In genomic region chr14:33883046-33883445, GRCm38 (mm10) we compare ENCODE assay signal across 20 mouse cellular contexts. TPM values are rescaled to one million over a fixed set of nuclear protein-coding genes. Genes with fewer than 3 reads are reported as not detected.
DNase-seq lines count a peak whose midpoint lies in the region; ATAC-seq and TF ChIP-seq lines count a peak whose summit lies in the region.
"Had no signal": no experiment of that assay in that cellular context is flagged by ENCODE, and none has a peak within 500 bp of the region (broad histone marks: within the 10 kb centered on the region; RNA-seq: fewer than 3 reads in every experiment).

No protein-coding gene starts in this region.

- intact Hi-C loops in left cerebral cortex, postnatal 4 days (cut with DNase I) = no loop called here

- TF ChIP-seq CTCF in cerebellum, adult 2 months (IDR thresholded peaks at IDR 0.05; ENCODE audit: borderline replicate concordance, insufficient read depth, low read depth, low read length) = no peak
- TF ChIP-seq CTCF in intestine, postnatal 0 days (IDR thresholded peaks at IDR 0.05; ENCODE audit: low read depth) = no peak

- 56% methylated on average over 4 of the region's 4 CpGs for WGBS in cerebellum, adult 2 months
- 89% methylated on average over 4 of the region's 4 CpGs for WGBS in intestine, postnatal 0 days
- 80% methylated on average over 4 of the region's 4 CpGs for WGBS in liver, embryonic 11.5 days

- DNase-seq in cerebellum, adult 2 months = peak; percentile 16 to 35
- DNase-seq in cerebellum, postnatal 25 days = no peak
- DNase-seq in left cerebral cortex, postnatal 4 days = peak; percentile 50
- DNase-seq in left cerebral cortex, adult 11 months (ENCODE audit: low spot score) = no peak
- DNase-seq in embryo, embryonic 11 days = peak; percentile 35
- peak; percentile 22 for DNase-seq in hindlimb bud, embryonic 11.5 days (ENCODE audit: extremely low spot score, low read depth, low spot score)
- DNase-seq in liver, embryonic 11.5 days (ENCODE audit: low spot score) = no peak
- DNase-seq: adrenal gland, postnatal 25 days; spleen, adult 18-20 months; thymus, postnatal 25 days had no signal

- no peak for ATAC-seq in intestine, postnatal 0 days
- no peak for ATAC-seq in liver, embryonic 11.5 days (replicated peaks; ENCODE audit: low FRiP score)
- ATAC-seq: midbrain, embryonic 16.5 days had no signal

- no peaks in the 10 kb centered on the region for H3K9me3 ChIP-seq in intestine, postnatal 0 days (ENCODE audit: control insufficient read depth)
- no peaks in the 10 kb centered on the region for H3K9me3 ChIP-seq in liver, embryonic 11.5 days (ENCODE audit: control insufficient read depth, low read length)
- H3K9me3 ChIP-seq: kidney, embryonic 15.5 days; lung, embryonic 15.5 days; neural tube, embryonic 12.5 days had no signal

- no peak overlapping the region for H3K4me3 ChIP-seq in cerebellum, adult 2 months (replicated peaks; ENCODE audit: insufficient read depth, low read depth, low read length)
- H3K4me3 ChIP-seq in intestine, postnatal 0 days (ENCODE audit: low read depth, low read length) = no peak overlapping the region
- H3K4me3 ChIP-seq in liver, embryonic 11.5 days (ENCODE audit: low read depth, low read length) = no peak overlapping the region
- H3K4me3 ChIP-seq: kidney, embryonic 15.5 days; layer of hippocampus, adult 2 months; lung, embryonic 15.5 days; neural tube, embryonic 12.5 days had no signal

- TF ChIP-seq POLR2A in cerebellum, adult 2 months (IDR thresholded peaks at IDR 0.05; ENCODE audit: borderline replicate concordance, insufficient read depth, low read length) = no peak

- H3K9ac ChIP-seq in intestine, postnatal 0 days (ENCODE audit: low read depth, low read length) = no peak overlapping the region
- H3K9ac ChIP-seq in liver, embryonic 11.5 days (ENCODE audit: low read depth, low read length) = no peak overlapping the region
- H3K9ac ChIP-seq: kidney, embryonic 15.5 days; lung, embryonic 15.5 days; neural tube, embryonic 12.5 days had no signal

- no peak overlapping the region for H3K27ac ChIP-seq in cerebellum, adult 2 months (ENCODE audit: insufficient read depth, low read length)
- no peak overlapping the region for H3K27ac ChIP-seq in intestine, postnatal 0 days (ENCODE audit: low read depth, low read length)
- H3K27ac ChIP-seq in liver, embryonic 11.5 days (ENCODE audit: low read depth, low read length) = no peak overlapping the region
- H3K27ac ChIP-seq: kidney, embryonic 15.5 days; layer of hippocampus, adult 2 months; lung, embryonic 15.5 days; neural tube, embryonic 12.5 days; stomach, postnatal 0 days had no signal

- H3K4me2 ChIP-seq in intestine, postnatal 0 days (replicated peaks; ENCODE audit: low read depth) = no peak overlapping the region
- H3K4me2 ChIP-seq in liver, embryonic 11.5 days = no peak overlapping the region
- H3K4me2 ChIP-seq: kidney, embryonic 15.5 days; lung, embryonic 15.5 days; neural tube, embryonic 12.5 days had no signal

- H3K36me3 ChIP-seq in intestine, postnatal 0 days (ENCODE audit: control insufficient read depth, insufficient read depth) = no peaks in the 10 kb centered on the region
- H3K36me3 ChIP-seq in liver, embryonic 11.5 days (ENCODE audit: control insufficient read depth, insufficient read depth, low read length) = no peaks in the 10 kb centered on the region
- H3K36me3 ChIP-seq: kidney, embryonic 15.5 days; lung, embryonic 15.5 days; neural tube, embryonic 12.5 days had no signal

- no peaks in the 10 kb centered on the region for H3K27me3 ChIP-seq in cerebellum, adult 2 months (ENCODE audit: control insufficient read depth, insufficient read depth, low read length)
- H3K27me3 ChIP-seq in intestine, postnatal 0 days (replicated peaks; ENCODE audit: control insufficient read depth, insufficient read depth, low read length) = no peaks in the 10 kb centered on the region
- H3K27me3 ChIP-seq in liver, embryonic 11.5 days (replicated peaks; ENCODE audit: control insufficient read depth, insufficient read depth, low read length) = no peaks in the 10 kb centered on the region
- H3K27me3 ChIP-seq: kidney, embryonic 15.5 days; lung, embryonic 15.5 days; neural tube, embryonic 12.5 days had no signal

- H3K4me1 ChIP-seq in cerebellum, adult 2 months (ENCODE audit: control insufficient read depth, insufficient read depth, low read length) = no peaks in the 10 kb centered on the region
- H3K4me1 ChIP-seq in intestine, postnatal 0 days (replicated peaks; ENCODE audit: control insufficient read depth, insufficient read depth, low read length) = no peaks in the 10 kb centered on the region
- no peaks in the 10 kb centered on the region for H3K4me1 ChIP-seq in liver, embryonic 11.5 days (replicated peaks; ENCODE audit: control insufficient read depth, insufficient read depth, low read length)
- H3K4me1 ChIP-seq: kidney, embryonic 15.5 days; neural tube, embryonic 12.5 days had no signal

RNA-seq across cellular contexts. Expression of gene Gdf10, which starts 40.3 kb away (rescaled TPM):
- polyA plus RNA-seq in cerebellum, adult 2 months (2012; rRNA removed) = 39.3 and 59.5 TPM in 2 replicates
- 1 to 10 TPM; 7.7 to 9.2 TPM for total RNA-seq in left cerebral cortex, postnatal 4 days (2021)
- 4.4 TPM in 2 replicates for polyA plus RNA-seq in intestine, postnatal 0 days (2015; fragmentation: Nextera tagmentation; extraction: Ambion mirVana)
- polyA plus RNA-seq in liver, embryonic 11.5 days (2014; fragmentation: Nextera tagmentation; extraction: Ambion mirVana) = 23.9 and 25.9 TPM in 2 replicates
- total RNA-seq: granulocyte monocyte progenitor cell, adult 5-6 weeks; megakaryocyte, adult 5-6 weeks had no signal

RNA-seq across cellular contexts. Expression of gene Gdf2, which starts 57.8 kb away (rescaled TPM):
- polyA plus RNA-seq in cerebellum, adult 2 months (2012; rRNA removed) = 0.03 TPM in 1 of 2 replicates, not detected in the other
- total RNA-seq in left cerebral cortex, postnatal 4 days (2021) = not detected
- polyA plus RNA-seq in intestine, postnatal 0 days (2015; fragmentation: Nextera tagmentation; extraction: Ambion mirVana) = not detected in 2 replicates
- polyA plus RNA-seq in liver, embryonic 11.5 days (2014; fragmentation: Nextera tagmentation; extraction: Ambion mirVana) = 17.4 and 18.4 TPM in 2 replicates
- total RNA-seq: adrenal gland, postnatal 25 days; granulocyte monocyte progenitor cell, adult 5-6 weeks; layer of hippocampus, adult 2 months; left cerebral cortex, adult 8-10 months; megakaryocyte, adult 5-6 weeks had no signal
- polyA plus RNA-seq: lung, embryonic 15.5 days; midbrain, embryonic 16.5 days; neural tube, embryonic 12.5 days had no signal

Comparison
In these comparisons a context has a peak if more than half of its experiments do, and no peak if none do; other contexts are left out.
1. DNase-seq: peak in cerebellum, adult 2 months (2 of 2), left cerebral cortex, postnatal 4 days (single experiment), embryo, embryonic 11 days (single experiment) and hindlimb bud, embryonic 11.5 days (single experiment); none in cerebellum, postnatal 25 days (0 of 2), left cerebral cortex, adult 11 months (single experiment) and liver, embryonic 11.5 days (single experiment).
2. RNA of gene Gdf2, which starts 57.8 kb away (polyA plus RNA-seq): 17.4 to 18.4 TPM in liver, embryonic 11.5 days; 0.03 TPM in cerebellum, adult 2 months and not detected in intestine, postnatal 0 days; every median in the first group is over 10 times any median in the second.